Mouse (Mus musculus) neural tube, embryonic 13.5 days (tissue): ENCODE results near the gene Itsn1. TPM values are rescaled to one million over a fixed set of nuclear protein-coding genes. Genes with fewer than 3 reads are reported as not detected.

Source experiments
- ATAC-seq: fragments of 200-750 bp; cut with Nextera tagmentation; 2 replicates; pipeline ENCODE4 v1.8.0; 2017; ENCODE audit warnings: low read depth, mild to moderate bottlenecking, moderate TSS enrichment, moderate library complexity
- H3K27ac ChIP-seq: fragments of 300-500 bp; sonication (generic); replicated peaks from 2 replicates; pipeline ENCODE4 v1.5.1; 2015; ENCODE audit warnings: moderate library complexity, mild to moderate bottlenecking, inconsistent platforms
- H3K27me3 ChIP-seq: fragments of 300-500 bp; sonication (generic); 2 replicates; pipeline ENCODE4 v1.6.1; 2015; ENCODE audit warnings: mild to moderate bottlenecking, inconsistent platforms
- H3K36me3 ChIP-seq: fragments of 300-500 bp; sonication (generic); 2 replicates; pipeline ENCODE4 v1.6.1; 2015; ENCODE audit warnings: mild to moderate bottlenecking, inconsistent platforms
- H3K4me1 ChIP-seq: fragments of 300-500 bp; sonication (generic); replicated peaks from 2 replicates; pipeline ENCODE4 v1.6.1; 2015; ENCODE audit warnings: inconsistent platforms
- H3K4me2 ChIP-seq: fragments of 300-500 bp; sonication (generic); 2 replicates; pipeline ENCODE4 v1.6.1; 2015; ENCODE audit warnings: inconsistent platforms, mild to moderate bottlenecking, moderate library complexity
- H3K4me3 ChIP-seq: fragments of 300-500 bp; sonication (generic); 2 replicates; pipeline ENCODE4 v1.5.1; 2015; ENCODE audit warnings: mild to moderate bottlenecking, inconsistent platforms
- H3K9ac ChIP-seq: fragments of 300-500 bp; sonication (generic); 2 replicates; pipeline ENCODE4 v1.6.1; 2015; ENCODE audit warnings: moderate library complexity, mild to moderate bottlenecking, inconsistent platforms
- H3K9me3 ChIP-seq: fragments of 300-500 bp; sonication (generic); 2 replicates; pipeline ENCODE4 v1.6.1; 2016; ENCODE audit warnings: inconsistent platforms
- WGBS: fragments of 180-500 bp; shearing (Covaris S2); methylation state at CpG from one replicate; pipeline ENCODE4 v1.1.7; 2015; 5-methylcytosine and 5-hydroxymethylcytosine counted together
- polyA plus RNA-seq: library from polyadenylated mRNA; unstranded; fragments of >200 nt; fragmentation: Nextera tagmentation; extraction: Ambion mirVana; gene quantifications from 2 replicates; pipeline ENCODE4 v1.2.1, GENCODE M21; 2015

The Itsn1 gene
- polyA plus RNA-seq, 1 experiment from 2014 or later = 60.4 TPM

DNA sequence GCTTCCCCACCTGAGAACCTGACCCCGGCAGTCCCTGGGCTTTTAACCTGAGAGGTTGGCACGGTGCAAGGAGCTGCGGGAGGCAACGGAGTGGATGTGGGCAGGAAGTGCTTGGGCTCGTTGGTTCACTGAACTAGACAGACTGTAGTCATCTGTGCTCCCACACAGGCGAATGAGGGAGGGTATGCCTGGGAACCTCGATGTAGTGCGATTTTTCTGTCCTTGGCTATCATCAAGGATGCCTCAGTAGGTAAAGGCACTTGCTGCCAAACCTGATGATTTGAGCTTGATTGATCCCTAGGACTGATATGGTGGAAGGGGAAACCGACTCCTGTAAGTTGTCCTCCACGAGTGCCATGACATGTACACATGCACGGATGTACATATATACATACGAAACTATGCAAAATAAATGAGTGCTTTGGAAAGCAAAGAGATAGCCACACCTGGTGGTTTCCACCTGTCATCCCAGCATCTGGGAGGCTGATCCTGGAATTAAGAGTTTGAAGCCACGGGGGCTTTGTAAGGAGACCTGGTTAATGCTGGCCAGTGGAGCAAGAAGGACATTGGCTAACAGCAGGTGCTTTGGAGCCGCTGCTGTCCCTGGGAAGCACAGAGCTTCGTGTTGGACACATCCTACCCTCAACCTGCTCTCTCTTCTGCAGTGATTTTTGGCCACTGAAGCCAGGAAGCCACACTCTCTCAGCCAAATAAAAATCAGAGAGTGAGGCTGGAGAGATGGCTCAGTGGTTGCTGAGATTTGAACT lies 180.7 kb downstream of the Itsn1 start:
- H3K36me3 ChIP-seq = peaks cover 47% of the 10 kb centered on the region
- no peaks in the 10 kb centered on the region for H3K9me3 ChIP-seq
- H3K4me1 ChIP-seq = no peaks in the 10 kb centered on the region
- 94% methylated on average over 15 of the region's 15 CpGs for WGBS
- H3K4me3 ChIP-seq = no peak overlapping the region
- no peaks in the 10 kb centered on the region for H3K27me3 ChIP-seq
- H3K27ac ChIP-seq = no peak overlapping the region
- no peak for ATAC-seq
- no peak overlapping the region for H3K9ac ChIP-seq
- H3K4me2 ChIP-seq = no peak overlapping the region

DNA sequence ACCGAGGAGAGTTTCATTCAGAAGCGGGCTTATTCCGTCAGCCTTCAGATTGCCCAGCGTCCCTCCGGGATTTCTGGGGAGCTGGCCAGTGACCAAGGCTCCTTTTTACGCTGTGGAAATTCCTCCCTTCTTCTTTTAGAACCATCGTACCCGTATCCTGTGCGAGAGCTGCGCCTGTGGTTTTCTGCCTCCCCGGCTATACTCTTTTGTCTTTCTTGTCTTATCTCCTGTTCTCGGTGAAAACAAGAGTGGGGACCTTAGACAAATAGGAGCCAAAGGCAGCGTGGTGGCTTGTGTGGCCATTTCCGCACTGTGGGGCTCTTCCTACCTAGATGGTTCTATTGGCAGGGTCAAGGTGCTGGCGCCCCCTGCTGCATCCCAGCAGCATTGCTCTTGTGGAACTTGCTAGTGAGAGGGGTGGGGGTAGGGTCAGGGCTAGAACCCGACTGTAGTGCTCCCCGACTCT lies 188.6 kb downstream of the Itsn1 start:
- no peaks in the 10 kb centered on the region for H3K27me3 ChIP-seq
- H3K9ac ChIP-seq = 0 out of 2 replicates have a peak overlapping the region, but pooled peaks have one; percentile 38
- peaks cover 25% of the 10 kb centered on the region for H3K4me1 ChIP-seq
- peak overlapping the region; percentile 19 for H3K4me3 ChIP-seq
- H3K9me3 ChIP-seq = no peaks in the 10 kb centered on the region
- H3K27ac ChIP-seq = peak overlapping the region; percentile 42
- 32% methylated on average over 17 of the region's 17 CpGs for WGBS
- ATAC-seq = peak; percentile 80
- peak overlapping the region; percentile 43 for H3K4me2 ChIP-seq
- H3K36me3 ChIP-seq = peaks cover 6% of the 10 kb centered on the region; the same call in 1 of the 2 replicates

DNA sequence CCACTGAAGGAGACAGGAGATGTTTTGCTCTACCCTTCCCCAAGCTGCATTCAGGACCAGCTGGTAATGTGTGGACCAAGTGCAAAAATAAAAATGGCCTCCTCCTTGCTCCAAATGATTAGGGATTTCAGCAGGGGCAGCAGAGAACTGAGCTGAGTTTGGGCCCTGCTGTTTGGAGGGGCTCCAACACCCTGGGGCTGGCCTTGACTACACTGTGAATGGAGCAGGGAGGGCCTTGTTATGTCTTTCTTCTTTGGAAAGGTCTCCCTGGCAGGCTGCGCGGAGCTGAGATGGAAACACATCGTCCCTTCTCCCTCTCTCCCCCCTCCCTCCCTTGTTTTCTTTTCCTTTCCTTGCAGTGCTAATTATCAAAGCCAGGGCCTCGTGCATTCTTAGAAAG lies 189.4 kb downstream of the Itsn1 start:
- ATAC-seq = peak; percentile 60; the same call in 1 of the 2 replicates
- Histone ChIP-seq H3K36me3 (peaks cover 14% of the 10 kb centered on the region), H3K9me3 (no peaks in the 10 kb centered on the region), H3K4me2 (no peak overlapping the region), H3K4me3 (no peak overlapping the region), H3K4me1 (peaks cover 25% of the 10 kb centered on the region), H3K27ac (peak overlapping the region; percentile 34; the same call in 1 of the 2 replicates), H3K9ac (0 out of 2 replicates have a peak overlapping the region, but pooled peaks have one; percentile 38), H3K27me3 (no peaks in the 10 kb centered on the region)
- 42% methylated on average over 4 of the region's 4 CpGs for WGBS

DNA sequence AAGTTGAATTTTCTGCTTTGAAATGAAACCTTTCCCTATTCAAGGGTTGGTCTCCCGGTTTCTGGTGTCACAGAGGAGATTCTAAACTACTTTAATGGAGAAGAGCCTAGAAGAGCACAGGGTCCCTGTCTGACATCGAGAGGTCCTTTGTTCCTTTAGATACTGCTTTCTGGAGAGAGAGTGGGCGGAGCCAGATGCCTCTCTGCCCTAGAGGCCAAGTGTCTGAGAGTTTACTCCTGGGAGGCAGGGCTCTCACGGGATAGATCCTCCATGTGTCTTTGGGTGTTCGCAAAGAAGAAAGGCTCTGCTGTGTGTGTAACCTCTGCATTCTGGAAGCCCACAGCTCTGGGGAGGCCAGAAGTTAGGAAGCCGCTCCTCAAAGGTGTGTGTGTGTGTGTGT lies 190.0 kb downstream of the Itsn1 start:
- Histone ChIP-seq H3K36me3 (peaks cover 20% of the 10 kb centered on the region), H3K27me3 (no peaks in the 10 kb centered on the region), H3K9me3 (no peaks in the 10 kb centered on the region), H3K4me3 (no peak overlapping the region), H3K9ac (no peak overlapping the region), H3K27ac (no peak overlapping the region), H3K4me1 (peaks cover 25% of the 10 kb centered on the region), H3K4me2 (no peak overlapping the region)
- no peak for ATAC-seq
- WGBS = 51% methylated on average over 6 of the region's 6 CpGs

DNA sequence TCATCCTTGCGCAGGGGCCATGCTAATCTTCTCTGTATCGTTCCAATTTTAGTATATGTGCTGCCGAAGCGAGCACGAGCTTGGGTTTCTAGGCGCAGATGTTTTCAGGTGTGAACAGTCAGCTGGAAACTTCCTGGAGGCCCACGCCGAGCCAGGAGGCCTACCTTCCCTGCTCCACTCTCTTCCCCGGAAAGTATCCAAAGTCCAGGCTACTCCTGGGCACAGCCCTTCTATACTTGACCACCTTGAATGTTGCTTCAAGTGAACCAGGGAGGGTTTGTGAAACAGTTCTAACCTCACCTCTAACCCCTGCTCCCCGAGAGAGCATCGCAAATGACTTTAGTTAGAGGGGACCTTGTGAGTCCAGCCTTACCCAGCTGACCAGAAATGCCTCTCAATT lies 192.3 kb downstream of the Itsn1 start:
- Histone ChIP-seq H3K4me1 (peaks cover 23% of the 10 kb centered on the region), H3K27ac (no peak overlapping the region), H3K4me3 (no peak overlapping the region), H3K36me3 (peaks cover 39% of the 10 kb centered on the region), H3K9ac (no peak overlapping the region), H3K9me3 (no peaks in the 10 kb centered on the region), H3K27me3 (no peaks in the 10 kb centered on the region), H3K4me2 (no peak overlapping the region)
- WGBS = 93% methylated on average over 11 of the region's 11 CpGs
- no peak for ATAC-seq

DNA sequence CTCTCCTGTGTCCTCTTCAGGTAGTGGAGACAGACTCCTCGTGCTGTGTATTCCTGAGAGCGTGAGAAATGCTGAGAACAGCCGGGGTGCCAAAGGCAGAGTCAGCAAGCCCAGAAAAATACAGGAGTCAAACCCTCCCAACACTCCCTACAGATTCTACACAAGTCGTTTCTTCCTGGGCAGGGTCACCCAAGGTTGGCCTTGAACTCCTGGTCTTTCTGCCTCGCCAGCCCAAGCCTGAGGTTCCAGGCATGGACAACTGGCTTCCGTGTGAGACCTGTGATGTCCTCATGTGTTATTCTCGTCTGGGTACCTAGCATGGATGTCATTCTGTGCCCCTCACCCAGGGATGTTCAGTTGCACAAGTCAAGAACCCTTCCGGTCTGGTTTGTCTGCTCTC lies 193.9 kb downstream of the Itsn1 start:
- H3K27ac ChIP-seq = no peak overlapping the region
- no peak overlapping the region for H3K4me2 ChIP-seq
- WGBS = 89% methylated on average over 8 of the region's 8 CpGs
- no peaks in the 10 kb centered on the region for H3K9me3 ChIP-seq
- no peak overlapping the region for H3K4me3 ChIP-seq
- ATAC-seq = no peak
- H3K9ac ChIP-seq = no peak overlapping the region
- no peaks in the 10 kb centered on the region for H3K27me3 ChIP-seq
- H3K36me3 ChIP-seq = peaks cover 55% of the 10 kb centered on the region
- peaks cover 9% of the 10 kb centered on the region for H3K4me1 ChIP-seq

DNA sequence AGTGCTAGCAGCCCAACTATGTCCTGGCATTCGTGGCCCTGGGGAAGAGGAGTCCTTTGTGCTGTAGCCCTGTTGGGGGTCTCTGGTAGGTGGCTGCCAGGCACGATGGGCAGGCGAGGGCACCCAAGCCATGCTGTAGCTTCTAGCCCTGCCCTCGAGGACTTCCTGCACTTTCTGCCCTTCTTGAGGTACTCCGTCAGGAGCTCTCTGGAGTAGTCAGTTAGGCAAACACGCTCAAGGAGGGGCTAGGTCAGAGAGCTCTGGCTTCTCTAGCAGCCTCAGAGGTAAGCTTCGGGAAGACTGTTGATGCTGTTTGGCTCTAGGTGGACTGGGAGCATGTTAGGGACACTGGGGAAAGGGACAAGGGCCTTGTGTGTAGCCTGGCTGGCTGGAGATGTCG lies 195.3 kb downstream of the Itsn1 start:
- Histone ChIP-seq H3K4me1 (no peaks in the 10 kb centered on the region), H3K9ac (no peak overlapping the region), H3K4me3 (no peak overlapping the region), H3K9me3 (no peaks in the 10 kb centered on the region), H3K27ac (no peak overlapping the region), H3K4me2 (no peak overlapping the region), H3K27me3 (no peaks in the 10 kb centered on the region), H3K36me3 (peaks cover 69% of the 10 kb centered on the region)
- 90% methylated on average over 8 of the region's 8 CpGs for WGBS
- ATAC-seq = no peak

DNA sequence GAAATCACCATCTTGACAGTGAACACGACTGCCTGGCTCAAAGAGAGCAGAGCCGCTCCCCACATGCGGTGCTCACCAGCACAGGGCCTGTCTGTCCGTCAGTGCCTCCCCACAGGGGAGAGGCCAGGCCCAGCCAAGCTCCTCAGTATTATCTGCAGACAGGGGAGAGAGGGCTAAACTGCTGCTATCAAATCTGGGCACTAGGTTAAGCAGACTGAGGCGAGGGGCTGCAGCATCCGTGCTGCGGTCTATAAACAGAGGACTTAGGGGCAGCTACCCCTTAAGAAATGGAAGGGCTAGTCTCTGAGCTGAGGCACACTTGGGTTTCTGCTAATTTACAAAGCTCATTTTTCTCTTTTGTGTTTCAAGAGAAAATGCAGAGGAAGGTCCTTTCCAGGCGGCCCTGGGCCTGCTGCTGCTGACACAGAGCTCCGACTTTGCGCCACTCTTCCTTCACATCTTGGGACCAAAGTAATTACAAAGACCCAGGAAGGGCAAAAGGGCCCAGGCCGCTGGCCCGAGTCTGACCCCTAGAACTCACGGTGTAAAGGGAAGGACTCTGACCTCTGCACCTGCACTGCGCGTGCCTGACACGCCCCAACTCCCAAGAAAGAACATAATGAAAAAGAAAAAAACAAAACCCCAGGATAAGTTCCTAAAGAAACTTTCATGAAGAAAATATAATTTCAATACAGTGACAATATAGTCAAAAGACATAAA lies 199.0 kb downstream of the Itsn1 start:
- Histone ChIP-seq H3K27me3 (no peaks in the 10 kb centered on the region), H3K36me3 (peaks cover 67% of the 10 kb centered on the region), H3K27ac (no peak overlapping the region), H3K9ac (no peak overlapping the region), H3K4me2 (no peak overlapping the region), H3K9me3 (no peaks in the 10 kb centered on the region), H3K4me1 (peaks cover 12% of the 10 kb centered on the region), H3K4me3 (no peak overlapping the region)
- 88% methylated on average over 16 of the region's 16 CpGs for WGBS
- no peak for ATAC-seq

DNA sequence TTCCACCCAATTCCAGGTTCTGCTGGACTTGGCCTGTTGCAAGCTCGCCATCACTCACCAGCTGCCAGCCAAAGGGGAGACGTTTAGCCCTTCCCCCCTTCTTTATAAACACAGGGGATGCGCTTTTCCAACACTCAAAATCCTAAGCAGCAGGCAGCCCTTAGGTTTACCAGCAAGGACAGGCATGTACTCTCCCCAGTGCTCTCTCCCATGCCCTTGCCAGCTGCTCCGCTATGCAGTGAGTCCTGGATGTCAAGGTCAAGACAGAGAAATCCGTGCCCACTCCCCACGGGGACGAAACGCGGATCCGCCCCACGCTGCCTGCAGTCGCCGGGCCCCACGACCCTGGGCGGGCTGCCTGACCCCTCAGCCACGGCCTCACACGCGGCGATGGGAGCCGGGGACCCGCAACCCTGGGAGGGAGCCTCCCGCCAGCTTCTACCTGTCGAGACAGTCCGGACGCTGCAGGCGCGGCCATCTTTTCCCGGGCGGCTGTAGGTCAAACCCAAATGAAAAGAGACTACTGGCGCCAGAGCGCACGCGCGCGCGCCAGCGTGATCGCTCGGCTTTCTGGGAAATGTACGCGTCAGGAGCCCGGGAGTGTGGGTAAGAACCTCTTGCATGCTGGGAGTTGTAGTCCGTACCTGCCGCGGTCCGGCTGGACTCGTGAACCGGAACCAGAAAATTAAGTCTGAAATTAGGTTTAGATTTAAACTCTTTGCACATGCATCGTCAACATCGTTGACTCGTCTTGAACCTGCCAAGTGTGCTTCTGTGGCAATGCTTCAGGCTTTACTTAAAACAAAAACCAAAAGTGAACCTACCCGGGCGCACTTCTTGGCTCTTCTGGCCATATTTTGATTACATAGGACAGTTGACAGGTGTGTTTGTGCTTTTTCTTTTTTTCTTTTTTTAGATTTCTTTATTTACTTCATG lies 202.3 kb downstream of the Itsn1 start:
- peaks cover 12% of the 10 kb centered on the region for H3K4me1 ChIP-seq
- H3K4me2 ChIP-seq = peak overlapping the region; percentile 78
- H3K9ac ChIP-seq = peak overlapping the region; percentile 92
- H3K27me3 ChIP-seq = no peaks in the 10 kb centered on the region
- 1% methylated on average over 53 of the region's 53 CpGs for WGBS
- H3K27ac ChIP-seq = peak overlapping the region; percentile 94
- H3K36me3 ChIP-seq = peaks cover 35% of the 10 kb centered on the region
- no peaks in the 10 kb centered on the region for H3K9me3 ChIP-seq
- peak overlapping the region; percentile 68 for H3K4me3 ChIP-seq
- peak; percentile 92 for ATAC-seq

DNA sequence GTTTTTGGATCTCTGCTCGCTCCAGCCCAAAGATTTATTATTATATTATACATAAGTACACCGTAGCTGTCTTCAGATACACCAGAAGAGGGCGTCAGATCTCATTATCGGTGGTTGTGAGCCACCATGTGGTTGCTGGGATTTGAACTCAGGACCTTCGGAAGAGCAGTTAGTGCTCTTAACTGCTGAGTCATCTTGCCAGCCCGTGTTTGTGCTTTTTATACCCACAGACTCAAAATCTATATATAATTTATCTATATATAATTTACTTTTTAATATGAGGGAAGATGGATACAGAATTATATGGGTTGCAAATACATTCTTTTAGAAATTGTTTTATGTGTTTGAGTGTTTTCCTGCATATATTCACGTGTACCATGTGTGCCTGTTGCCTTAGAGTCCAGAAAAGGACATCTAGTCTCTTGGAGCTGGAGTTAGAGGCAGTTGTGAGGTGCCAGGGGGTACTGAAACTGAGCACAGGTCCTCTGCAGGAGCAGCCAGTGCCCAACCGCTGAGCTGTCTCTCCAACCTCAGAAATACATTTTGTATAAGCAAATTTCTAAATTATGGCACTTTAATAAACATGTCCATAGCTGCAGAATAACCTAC lies 203.1 kb downstream of the Itsn1 start:
- Histone ChIP-seq H3K4me1 (peaks cover 12% of the 10 kb centered on the region), H3K27me3 (no peaks in the 10 kb centered on the region), H3K4me2 (peak overlapping the region; percentile 58), H3K9ac (no peak overlapping the region), H3K36me3 (peaks cover 26% of the 10 kb centered on the region), H3K4me3 (peak overlapping the region; percentile 68), H3K27ac (no peak overlapping the region), H3K9me3 (no peaks in the 10 kb centered on the region)
- WGBS = 52% methylated on average over 8 of the region's 8 CpGs
- no peak; the same call in 1 of the 2 replicates for ATAC-seq

DNA sequence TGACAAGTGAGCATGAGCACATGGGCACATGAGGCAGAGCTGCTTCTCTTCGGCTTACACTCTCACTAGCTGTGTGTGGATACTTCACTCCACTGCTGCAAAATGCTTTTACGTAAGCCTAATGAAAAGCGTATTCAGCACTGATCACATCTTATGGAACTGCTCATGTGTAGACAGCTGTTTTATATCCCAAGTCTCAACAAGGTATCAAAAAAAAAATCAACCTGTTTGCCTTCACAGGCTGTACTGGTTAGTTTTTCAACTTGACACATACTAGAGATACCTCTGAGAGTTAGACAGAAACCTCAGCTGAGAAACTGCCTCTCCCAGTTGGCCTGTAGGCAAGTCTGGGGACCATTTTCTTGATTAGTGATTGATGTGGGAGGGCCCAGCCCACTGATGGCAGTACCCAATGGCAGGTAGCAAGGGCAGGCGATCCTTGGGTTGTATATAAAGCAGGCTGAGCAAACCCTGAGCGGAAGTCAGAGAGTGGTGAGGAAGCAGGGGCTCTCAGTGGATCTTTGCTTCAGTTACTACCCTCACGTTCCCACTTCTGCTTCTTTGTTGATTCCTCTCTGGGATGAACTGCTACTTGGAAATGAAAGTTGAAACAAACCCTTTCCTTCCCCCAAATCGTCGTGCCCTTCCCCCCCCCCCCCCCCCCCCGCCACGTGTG lies 203.9 kb downstream of the Itsn1 start:
- H3K4me2 ChIP-seq = no peak overlapping the region
- ATAC-seq = no peak
- H3K27ac ChIP-seq = no peak overlapping the region
- 67% methylated on average over 6 of the region's 10 CpGs for WGBS
- no peaks in the 10 kb centered on the region for H3K27me3 ChIP-seq
- H3K9me3 ChIP-seq = no peaks in the 10 kb centered on the region
- no peak overlapping the region for H3K9ac ChIP-seq
- H3K4me1 ChIP-seq = peaks cover 12% of the 10 kb centered on the region
- no peak overlapping the region for H3K4me3 ChIP-seq
- peaks cover 18% of the 10 kb centered on the region for H3K36me3 ChIP-seq
